Mouse (Mus musculus): ENCODE measurements around the gene Paip2b. TPM values are rescaled to one million over a fixed set of nuclear protein-coding genes. Genes with fewer than 3 reads are reported as not detected.
A peak's percentile ranks its signal among the peaks of the same experiment; 100 is the strongest.

The Paip2b gene
- polyA plus RNA-seq (2015; fragmentation: Nextera tagmentation; extraction: Ambion mirVana): 19.8 and 20.3 TPM in 2 replicates

DNA sequence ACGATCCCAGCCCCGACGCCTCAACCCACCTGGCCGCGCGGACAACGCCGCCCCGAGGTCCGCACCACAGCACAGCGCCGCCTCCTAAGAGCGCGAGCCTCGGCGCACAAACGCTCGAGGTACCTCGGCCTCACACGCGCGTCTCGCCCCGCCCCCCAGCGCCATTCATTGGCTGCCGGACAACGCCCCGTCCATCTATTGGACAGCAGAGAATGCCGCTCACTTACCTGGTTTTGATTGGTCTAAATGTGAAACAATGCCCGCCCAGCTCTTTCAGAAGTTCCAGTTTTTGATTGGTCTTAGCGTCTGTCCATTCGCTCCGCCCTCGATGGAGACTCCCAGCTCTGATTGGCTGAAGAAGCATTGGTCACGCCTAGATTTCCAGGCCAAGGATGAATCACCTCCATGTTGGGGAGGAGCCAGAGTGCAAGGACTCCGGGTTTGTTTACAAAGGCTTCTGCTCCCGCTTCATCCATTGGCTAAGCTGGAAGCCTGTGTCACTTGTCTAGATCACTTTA, at the start of gene Paip2b:
Gene Paip2b (minus strand): TSS at position 136 of the 518 bp plus-strand sequence.
- Histone ChIP-seq H3K9ac (peak within 1 kb of the TSS; percentile 53), H3K27ac (peak within 1 kb of the TSS; percentile 82), H3K4me1 (no peaks in the 10 kb centered on the region), H3K27me3 (replicated peaks) (no peaks in the 10 kb centered on the region), H3K9me3 (no peaks in the 10 kb centered on the region), H3K4me3 (replicated peaks) (peak within 1 kb of the TSS; percentile 71), H3K4me2 (peak within 1 kb of the TSS; percentile 62), H3K36me3 (no peaks in the 10 kb centered on the region)
- peak; percentile 99 for ATAC-seq (ENCODE audit: insufficient read depth, low FRiP score, low read depth)
- 0% methylated on average over 37 of the region's 37 CpGs for WGBS

GRCm38 (mm10) chr6:83879815-83880214, 48.3 kb upstream of the Paip2b start:
- ATAC-seq (ENCODE audit: insufficient read depth, low FRiP score, low read depth): no peak
- Histone ChIP-seq H3K4me1 (no peaks in the 10 kb centered on the region), H3K4me2 (no peak overlapping the region), H3K27ac (no peak overlapping the region), H3K9ac (no peak overlapping the region), H3K4me3 (replicated peaks) (no peak overlapping the region), H3K27me3 (replicated peaks) (no peaks in the 10 kb centered on the region), H3K36me3 (no peaks in the 10 kb centered on the region), H3K9me3 (no peaks in the 10 kb centered on the region)
- 3% methylated on average over 4 of the region's 4 CpGs for WGBS

- H3K9ac ChIP-seq: peak overlapping the region; percentile 50; the same call in 1 of the 2 replicates
- peak; percentile 42; the same call in 1 of the 2 replicates for ATAC-seq (ENCODE audit: insufficient read depth, low FRiP score, low read depth)
- no peaks in the 10 kb centered on the region for H3K9me3 ChIP-seq
- H3K4me1 ChIP-seq: 0 out of 2 replicates have a peak, but pooled peaks cover 4% of the 10 kb centered on the region
- H3K36me3 ChIP-seq: no peaks in the 10 kb centered on the region
- WGBS: 3% methylated on average over 19 of the region's 19 CpGs
- peak overlapping the region; percentile 97 for H3K4me2 ChIP-seq
- H3K27me3 ChIP-seq (replicated peaks): no peaks in the 10 kb centered on the region
- H3K27ac ChIP-seq: no peak overlapping the region
- H3K4me3 ChIP-seq (replicated peaks): peak overlapping the region; percentile 75
Observed at GRCm38 (mm10) chr6:83867598-83868585, 36.4 kb upstream of the Paip2b start.

- Histone ChIP-seq H3K4me2 (peak within 1 kb of the TSS; percentile 97), H3K9me3 (no peaks in the 10 kb centered on the region), H3K9ac (peak within 1 kb of the TSS; percentile 50), H3K4me3 (replicated peaks) (peak within 1 kb of the TSS; percentile 75), H3K27ac (no peak within 1 kb of the TSS), H3K4me1 (0 out of 2 replicates have a peak, but pooled peaks cover 4% of the 10 kb centered on the region), H3K36me3 (no peaks in the 10 kb centered on the region), H3K27me3 (replicated peaks) (no peaks in the 10 kb centered on the region)
- under 1% methylated on average over 50 of the region's 50 CpGs for WGBS
- ATAC-seq (ENCODE audit: insufficient read depth, low FRiP score, low read depth): peak; percentile 97
Observed at GRCm38 (mm10) chr6:83866954-83867597, 35.5 kb upstream of the Paip2b start, which contains the start of gene Zfp638. Gene Zfp638, plus strand, starts transcription at chr6:83867109.

DNA sequence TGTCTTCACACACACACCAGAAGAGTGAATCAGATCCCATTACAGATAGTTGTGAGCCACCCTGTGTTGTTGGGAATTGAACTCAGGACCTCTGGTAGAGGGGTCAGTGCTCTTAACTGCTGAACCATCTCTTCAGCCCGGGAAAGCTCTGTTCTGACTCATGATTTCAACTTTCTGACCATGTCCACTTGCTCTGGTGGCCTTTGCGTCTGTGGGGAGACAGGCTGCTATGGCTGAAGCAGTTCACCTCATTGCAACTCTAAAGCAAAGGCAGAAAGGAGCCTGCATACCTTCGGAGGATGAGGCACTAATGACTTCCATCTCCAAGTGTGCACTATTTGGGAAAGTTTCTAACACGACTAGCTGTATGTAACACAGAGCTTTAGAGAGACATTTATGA, 34.9 kb upstream of the Paip2b start:
- Histone ChIP-seq H3K4me1 (0 out of 2 replicates have a peak, but pooled peaks cover 4% of the 10 kb centered on the region), H3K36me3 (no peaks in the 10 kb centered on the region), H3K4me3 (replicated peaks) (no peak overlapping the region; the same call in 1 of the 2 replicates), H3K27me3 (replicated peaks) (no peaks in the 10 kb centered on the region), H3K9ac (no peak overlapping the region), H3K27ac (no peak overlapping the region), H3K9me3 (no peaks in the 10 kb centered on the region), H3K4me2 (peak overlapping the region; percentile 97)
- ATAC-seq (ENCODE audit: insufficient read depth, low FRiP score, low read depth): 0 out of 2 replicates have a peak, but pooled peaks have one; percentile 20
- WGBS: 29% methylated on average over 4 of the region's 4 CpGs

- no peak overlapping the region for H3K27ac ChIP-seq
- no peak for ATAC-seq (ENCODE audit: insufficient read depth, low FRiP score, low read depth)
- no peaks in the 10 kb centered on the region for H3K27me3 ChIP-seq (replicated peaks)
- H3K9ac ChIP-seq: no peak overlapping the region
- 0 out of 2 replicates have a peak, but pooled peaks cover 4% of the 10 kb centered on the region for H3K4me1 ChIP-seq
- WGBS: 67% methylated on average over 4 of the region's 4 CpGs
- no peak overlapping the region for H3K4me3 ChIP-seq (replicated peaks)
- H3K9me3 ChIP-seq: no peaks in the 10 kb centered on the region
- no peaks in the 10 kb centered on the region for H3K36me3 ChIP-seq
- H3K4me2 ChIP-seq: no peak overlapping the region
Observed at GRCm38 (mm10) chr6:83863538-83863937, 32.0 kb upstream of the Paip2b start.

GRCm38 (mm10) chr6:83860033-83860432, 28.5 kb upstream of the Paip2b start:
- WGBS: 82% methylated on average over 9 of the region's 9 CpGs
- H3K27ac ChIP-seq: no peak overlapping the region
- no peak for ATAC-seq (ENCODE audit: insufficient read depth, low FRiP score, low read depth)

GRCm38 (mm10) chr6:83857476-83857875, 25.9 kb upstream of the Paip2b start:
- Histone ChIP-seq H3K9ac (no peak overlapping the region), H3K4me3 (replicated peaks) (no peak overlapping the region), H3K4me2 (no peak overlapping the region), H3K9me3 (no peaks in the 10 kb centered on the region), H3K27ac (no peak overlapping the region), H3K4me1 (no peaks in the 10 kb centered on the region), H3K27me3 (replicated peaks) (no peaks in the 10 kb centered on the region), H3K36me3 (no peaks in the 10 kb centered on the region)
- ATAC-seq (ENCODE audit: insufficient read depth, low FRiP score, low read depth): no peak
- WGBS: 79% methylated on average over 5 of the region's 5 CpGs

More at GRCm38 (mm10) chr6:83860033-83860432, 28.5 kb upstream of the Paip2b start:
- Histone ChIP-seq H3K4me3 (replicated peaks) (no peak overlapping the region), H3K9ac (no peak overlapping the region), H3K36me3 (no peaks in the 10 kb centered on the region), H3K9me3 (no peaks in the 10 kb centered on the region), H3K4me2 (no peak overlapping the region), H3K4me1 (no peaks in the 10 kb centered on the region), H3K27me3 (replicated peaks) (no peaks in the 10 kb centered on the region)

DNA sequence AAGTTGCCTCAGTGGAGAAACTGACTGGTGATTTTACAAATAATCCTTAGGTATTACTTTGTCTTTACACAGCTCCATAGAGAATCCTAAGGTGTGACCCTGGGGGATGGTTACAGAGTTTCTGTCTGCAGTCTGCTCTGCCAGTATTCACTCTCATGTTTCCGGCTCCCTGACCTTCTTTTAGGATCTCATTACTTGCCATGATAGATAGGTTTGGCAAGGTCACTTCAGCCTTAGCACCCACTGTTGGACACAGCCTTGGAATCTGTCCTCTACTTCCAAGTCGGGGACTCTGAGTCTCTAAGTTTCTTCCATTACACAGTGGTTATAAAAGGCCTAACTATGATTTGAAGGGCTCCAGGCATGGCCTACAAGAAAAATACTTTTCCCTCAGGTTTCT, 17.9 kb upstream of the Paip2b start:
- Histone ChIP-seq H3K9me3 (no peaks in the 10 kb centered on the region), H3K9ac (no peak overlapping the region), H3K27ac (no peak overlapping the region), H3K4me2 (no peak overlapping the region), H3K4me1 (no peaks in the 10 kb centered on the region), H3K4me3 (replicated peaks) (no peak overlapping the region), H3K27me3 (replicated peaks) (no peaks in the 10 kb centered on the region), H3K36me3 (no peaks in the 10 kb centered on the region)
- no peak for ATAC-seq (ENCODE audit: insufficient read depth, low FRiP score, low read depth)
- WGBS: 78% methylated on average over 2 of the region's 2 CpGs

GRCm38 (mm10) chr6:83846141-83846540, 14.6 kb upstream of the Paip2b start:
- no peaks in the 10 kb centered on the region for H3K27me3 ChIP-seq (replicated peaks)
- H3K9ac ChIP-seq: no peak overlapping the region
- no peak overlapping the region for H3K4me3 ChIP-seq (replicated peaks)
- no peak for ATAC-seq (ENCODE audit: insufficient read depth, low FRiP score, low read depth)
- 89% methylated on average over 2 of the region's 2 CpGs for WGBS
- no peaks in the 10 kb centered on the region for H3K4me1 ChIP-seq
- H3K9me3 ChIP-seq: no peaks in the 10 kb centered on the region
- no peak overlapping the region for H3K27ac ChIP-seq
- H3K36me3 ChIP-seq: no peaks in the 10 kb centered on the region
- H3K4me2 ChIP-seq: no peak overlapping the region

DNA sequence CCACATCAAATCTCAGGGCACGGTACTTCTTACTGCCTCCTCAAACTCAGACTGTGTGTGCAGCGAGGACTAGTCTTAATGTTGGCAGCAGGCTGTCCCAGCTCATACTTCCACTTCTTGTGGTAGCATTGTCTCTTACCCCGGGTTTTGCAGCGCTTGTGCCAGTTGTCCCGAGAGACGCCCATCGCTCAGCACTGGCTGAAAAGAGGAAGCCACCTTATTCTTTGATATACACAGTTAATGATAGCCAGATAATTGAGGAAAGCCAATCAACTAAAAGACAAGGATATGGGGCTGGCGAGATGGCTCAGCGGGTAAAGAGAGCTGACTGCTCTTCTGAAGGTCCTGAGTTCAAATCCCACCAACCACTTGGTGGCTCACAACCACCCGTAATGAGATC, 13.4 kb upstream of the Paip2b start:
- 84% methylated on average over 10 of the region's 10 CpGs for WGBS
- Histone ChIP-seq H3K4me1 (no peaks in the 10 kb centered on the region), H3K36me3 (no peaks in the 10 kb centered on the region), H3K27ac (no peak overlapping the region), H3K4me2 (no peak overlapping the region), H3K9ac (no peak overlapping the region), H3K27me3 (replicated peaks) (no peaks in the 10 kb centered on the region), H3K4me3 (replicated peaks) (no peak overlapping the region), H3K9me3 (no peaks in the 10 kb centered on the region)
- ATAC-seq (ENCODE audit: insufficient read depth, low FRiP score, low read depth): no peak

All from stomach, embryonic 15.5 days (tissue).